Mouse (Mus musculus): Measurements from ENCODE around the gene Preb.

The Preb gene

GRCm38 (mm10) chr5:30954065-30954464 lies 6.1 kb downstream of the Preb start:
- peak; percentile 16 for DNase-seq

- DNase-seq: no peak
Measured at GRCm38 (mm10) chr5:30952551-30952950, 7.6 kb downstream of the Preb start.

- peak; percentile 8 for DNase-seq
Measured at GRCm38 (mm10) chr5:30951706-30952105, 8.5 kb downstream of the Preb start.

- peak; percentile 15 for DNase-seq
Measured at GRCm38 (mm10) chr5:30950922-30951321, 9.2 kb downstream of the Preb start.

- peak; percentile 23 for DNase-seq
Measured at GRCm38 (mm10) chr5:30950451-30950850, 9.7 kb downstream of the Preb start.

GRCm38 (mm10) chr5:30949654-30950326 lies 10.4 kb downstream of the Preb start:
- peak; percentile 93 for DNase-seq

- peak; percentile 76 for DNase-seq
Measured at GRCm38 (mm10) chr5:30948620-30949019, 11.5 kb downstream of the Preb start.

GRCm38 (mm10) chr5:30944956-30945781 lies 15.0 kb downstream of the Preb start, which contains the start of gene Cgref1:
Cgref1 (minus strand) TSS chr5:30945591.
- peak; percentile 78 for DNase-seq

GRCm38 (mm10) chr5:30944344-30944743 lies 15.8 kb downstream of the Preb start:
- DNase-seq: peak; percentile 61

- peak; percentile 40 for DNase-seq
Measured at GRCm38 (mm10) chr5:30943004-30943403, 17.2 kb downstream of the Preb start.

GRCm38 (mm10) chr5:30934725-30935461 lies 25.3 kb downstream of the Preb start:
- DNase-seq: no peak

- DNase-seq: no peak
Measured at GRCm38 (mm10) chr5:30933705-30934104, 26.5 kb downstream of the Preb start.

GRCm38 (mm10) chr5:30931378-30931777 lies 28.8 kb downstream of the Preb start:
- no peak for DNase-seq

- no peak for DNase-seq
Measured at GRCm38 (mm10) chr5:30930846-30931245, 29.3 kb downstream of the Preb start.

- peak; percentile 61 for DNase-seq
Measured at GRCm38 (mm10) chr5:30930121-30930520, 30.0 kb downstream of the Preb start.

GRCm38 (mm10) chr5:30927945-30928529 lies 32.1 kb downstream of the Preb start:
- DNase-seq: peak; percentile 47

- peak; percentile 88 for DNase-seq
Measured at GRCm38 (mm10) chr5:30926073-30926472, 34.1 kb downstream of the Preb start.

GRCm38 (mm10) chr5:30925217-30925616 lies 34.9 kb downstream of the Preb start:
- DNase-seq: peak; percentile 95

- DNase-seq: peak; percentile 32
Measured at GRCm38 (mm10) chr5:30924614-30925013, 35.5 kb downstream of the Preb start.

GRCm38 (mm10) chr5:30923119-30923518 lies 37.0 kb downstream of the Preb start:
- no peak for DNase-seq

GRCm38 (mm10) chr5:30922581-30923041 lies 37.5 kb downstream of the Preb start:
- DNase-seq: no peak

- peak; percentile 93 for DNase-seq
Measured at GRCm38 (mm10) chr5:30921256-30922033, 38.7 kb downstream of the Preb start, which contains the start of gene Khk. Khk (plus strand) TSS chr5:30921431.
